ENCODE assay signal across 8 mouse cellular contexts in genomic region chr4:141874601-141875460, GRCm38 (mm10). TPM values are rescaled to one million over a fixed set of nuclear protein-coding genes. Genes with fewer than 3 reads are reported as not detected.
DNase-seq lines count a peak whose midpoint lies in the region; ATAC-seq and TF ChIP-seq lines count a peak whose summit lies in the region.

TSS of gene Efhd2 (minus strand) at chr4:141874920.

- peak within 1 kb of the TSS; percentile 82 for H3K27ac ChIP-seq in forebrain, embryonic 10.5 days
- H3K27ac ChIP-seq in heart, embryonic 15.5 days, result peak within 1 kb of the TSS; percentile 71
- peak within 1 kb of the TSS; percentile 72 for H3K27ac ChIP-seq in neural tube, embryonic 15.5 days (replicated peaks)
- no peak within 1 kb of the TSS for H3K27ac ChIP-seq in thymus, adult 2 months (ENCODE audit: control insufficient read depth, insufficient read depth, low read length)

- H3K4me2 ChIP-seq in heart, embryonic 15.5 days, result peak within 1 kb of the TSS; percentile 98
- H3K4me2 ChIP-seq in neural tube, embryonic 15.5 days, result peak within 1 kb of the TSS; percentile 75

- H3K27me3 ChIP-seq in E14TG2a.4 (ENCODE audit: insufficient read depth, low read length), result peaks cover 35% of the 10 kb centered on the region
- H3K27me3 ChIP-seq in forebrain, embryonic 10.5 days (ENCODE audit: poor library complexity, severe bottlenecking), result peaks cover 40% of the 10 kb centered on the region
- no peaks in the 10 kb centered on the region for H3K27me3 ChIP-seq in heart, embryonic 15.5 days
- H3K27me3 ChIP-seq in neural tube, embryonic 15.5 days (replicated peaks), result no peaks in the 10 kb centered on the region
- H3K27me3 ChIP-seq in thymus, adult 2 months (ENCODE audit: control insufficient read depth, insufficient read depth, low read length), result no peaks in the 10 kb centered on the region

- TF ChIP-seq CTCF in E14TG2a.4 (conservative IDR thresholded peaks at IDR 0.05; ENCODE audit: low read length), result no peak
- 0 out of 2 replicates have a peak, but pooled peaks have one; percentile 29 for TF ChIP-seq CTCF in thymus, adult 2 months (IDR thresholded peaks at IDR 0.05; ENCODE audit: borderline replicate concordance, control insufficient read depth, extremely low read depth, insufficient read depth, low read length, poor library complexity)

- peak; percentile 92 for TF ChIP-seq POLR2A in thymus, adult 2 months (IDR thresholded peaks at IDR 0.05; ENCODE audit: control insufficient read depth, extremely low read depth, insufficient read depth, low read length, poor library complexity)

- WGBS in forebrain, embryonic 10.5 days, result under 1% methylated on average over 73 of the region's 73 CpGs
- 1% methylated on average over 73 of the region's 73 CpGs for WGBS in heart, embryonic 15.5 days
- under 1% methylated on average over 59 of the region's 73 CpGs for WGBS in neural tube, embryonic 15.5 days
- WGBS in thymus, adult 2 months, result under 1% methylated on average over 73 of the region's 73 CpGs

- no peaks in the 10 kb centered on the region for H3K9me3 ChIP-seq in E14TG2a.4 (ENCODE audit: low read length)
- H3K9me3 ChIP-seq in forebrain, embryonic 10.5 days, result no peaks in the 10 kb centered on the region
- no peaks in the 10 kb centered on the region for H3K9me3 ChIP-seq in heart, embryonic 15.5 days (replicated peaks)
- H3K9me3 ChIP-seq in neural tube, embryonic 15.5 days (replicated peaks), result no peaks in the 10 kb centered on the region

- peaks cover 13% of the 10 kb centered on the region; the same call in 1 of the 2 replicates for H3K36me3 ChIP-seq in E14TG2a.4 (ENCODE audit: insufficient read depth, low read length)
- H3K36me3 ChIP-seq in forebrain, embryonic 10.5 days (replicated peaks), result no peaks in the 10 kb centered on the region; the same call in 1 of the 2 replicates
- no peaks in the 10 kb centered on the region for H3K36me3 ChIP-seq in heart, embryonic 15.5 days
- no peaks in the 10 kb centered on the region for H3K36me3 ChIP-seq in neural tube, embryonic 15.5 days
- no peaks in the 10 kb centered on the region for H3K36me3 ChIP-seq in thymus, adult 2 months (ENCODE audit: control insufficient read depth, insufficient read depth, low read length)

- H3K4me1 ChIP-seq in E14TG2a.4 (replicated peaks; ENCODE audit: low read depth, low read length), result peaks cover 64% of the 10 kb centered on the region
- peaks cover 45% of the 10 kb centered on the region for H3K4me1 ChIP-seq in forebrain, embryonic 10.5 days
- H3K4me1 ChIP-seq in heart, embryonic 15.5 days (replicated peaks), result peaks cover 62% of the 10 kb centered on the region
- H3K4me1 ChIP-seq in neural tube, embryonic 15.5 days, result peaks cover 50% of the 10 kb centered on the region
- H3K4me1 ChIP-seq in thymus, adult 2 months (replicated peaks; ENCODE audit: control insufficient read depth, insufficient read depth, low read length), result peaks cover 23% of the 10 kb centered on the region

- peak; percentile 86 for ATAC-seq in heart, embryonic 15.5 days (replicated peaks; ENCODE audit: insufficient number of reproducible peaks, insufficient read depth, low FRiP score, low read depth)
- ATAC-seq in neural tube, embryonic 15.5 days (ENCODE audit: low FRiP score), result peak; percentile 90

- peak; percentile 80 for DNase-seq in c-Kit-negative CD71-positive TER-119-positive erythroid progenitor cells, embryonic 14.5 days (ENCODE audit: low read depth, low spot score)
- DNase-seq in forebrain, embryonic 10.5 days (ENCODE audit: extremely low spot score, low spot score), result peak; percentile 75
- peak; percentile 80 to 90 for DNase-seq in kidney, postnatal 25 days
- peak; percentile 85 to 91 for DNase-seq in lung, adult 18-20 months
- peak; percentile 82 for DNase-seq in thymus, adult 2 months

- peak within 1 kb of the TSS; percentile 93 for H3K9ac ChIP-seq in heart, embryonic 15.5 days
- peak within 1 kb of the TSS; percentile 72 for H3K9ac ChIP-seq in neural tube, embryonic 15.5 days (replicated peaks)

- peak within 1 kb of the TSS; percentile 83 for H3K4me3 ChIP-seq in E14TG2a.4 (replicated peaks; ENCODE audit: low read length)
- peak within 1 kb of the TSS; percentile 78 for H3K4me3 ChIP-seq in forebrain, embryonic 10.5 days
- H3K4me3 ChIP-seq in heart, embryonic 15.5 days, result peak within 1 kb of the TSS; percentile 89
- H3K4me3 ChIP-seq in neural tube, embryonic 15.5 days (replicated peaks), result peak within 1 kb of the TSS; percentile 66
- peak within 1 kb of the TSS; percentile 63 for H3K4me3 ChIP-seq in thymus, adult 2 months (ENCODE audit: control insufficient read depth, insufficient read depth, low read length)

RNA-seq across cellular contexts. Expression of gene Efhd2, which starts in this region (rescaled TPM):
- 39.5 and 41.5 TPM in 2 replicates for polyA plus RNA-seq in forebrain, embryonic 10.5 days (2016; fragmentation: Nextera tagmentation; extraction: Ambion mirVana)
- polyA plus RNA-seq in heart, embryonic 15.5 days (2015; fragmentation: Nextera tagmentation; extraction: Ambion mirVana), result 62.0 and 79.3 TPM in 2 replicates
- 75.6 and 85.4 TPM in 2 replicates for polyA plus RNA-seq in neural tube, embryonic 15.5 days (2015; fragmentation: Nextera tagmentation; extraction: Ambion mirVana)
- 120 and 128 TPM in 2 replicates for polyA plus RNA-seq in thymus, adult 2 months (2012; rRNA removed)
